Mouse (Mus musculus): Measurements from ENCODE around the gene Pdzrn3.
A peak's percentile ranks its signal among the peaks of the same experiment; 100 is the strongest.

Pdzrn3 gene

DNA sequence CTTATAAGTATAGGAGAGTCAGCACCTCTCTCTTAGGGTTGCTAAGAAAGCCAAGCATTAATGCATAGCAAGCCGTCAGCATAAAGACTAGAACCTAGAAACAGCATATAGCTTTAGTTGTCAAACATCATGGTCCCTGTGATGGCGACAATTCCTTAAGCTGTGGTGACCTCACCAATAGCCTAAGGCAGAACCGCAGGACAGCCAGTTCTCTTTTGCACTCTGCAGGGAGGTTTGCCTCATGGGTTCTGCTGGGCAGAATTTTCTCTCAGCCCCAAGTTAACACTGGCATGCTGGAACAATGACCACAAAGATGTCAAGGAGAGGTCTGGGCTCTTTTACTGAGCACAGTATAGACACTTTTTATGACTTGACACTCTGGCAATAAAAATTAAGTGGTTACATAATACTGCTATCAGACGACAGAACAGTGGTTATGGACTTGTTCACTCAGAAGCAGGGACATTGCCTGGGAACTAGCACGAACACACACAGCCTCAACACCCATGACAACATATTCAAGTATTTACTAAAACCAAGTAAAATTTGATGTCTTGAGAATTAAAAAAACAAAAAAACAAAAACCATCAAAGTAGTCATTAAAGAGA, 90.0 kb downstream of the Pdzrn3 start:
- DNase-seq (ENCODE audit: low read depth), result no peak

DNA sequence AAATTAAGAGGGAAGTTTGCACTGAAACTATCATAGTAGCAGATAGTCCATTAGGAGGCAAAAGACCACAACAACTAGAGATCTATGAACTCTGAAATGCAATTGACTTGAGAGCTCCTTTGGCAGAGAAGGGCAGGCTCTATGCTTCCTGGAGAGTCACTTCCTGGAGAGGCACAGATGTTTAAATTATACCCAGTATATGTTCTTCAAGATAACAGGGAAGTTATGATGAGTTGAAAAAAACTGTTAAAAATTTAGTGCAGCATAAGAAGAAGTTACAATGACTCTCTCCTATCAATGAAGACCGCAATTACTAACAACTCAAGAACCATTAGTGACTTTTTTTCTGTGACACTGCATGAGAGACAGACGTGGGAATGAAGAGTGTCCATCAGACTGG, 90.6 kb downstream of the Pdzrn3 start:
- DNase-seq (ENCODE audit: low read depth), result no peak

DNA sequence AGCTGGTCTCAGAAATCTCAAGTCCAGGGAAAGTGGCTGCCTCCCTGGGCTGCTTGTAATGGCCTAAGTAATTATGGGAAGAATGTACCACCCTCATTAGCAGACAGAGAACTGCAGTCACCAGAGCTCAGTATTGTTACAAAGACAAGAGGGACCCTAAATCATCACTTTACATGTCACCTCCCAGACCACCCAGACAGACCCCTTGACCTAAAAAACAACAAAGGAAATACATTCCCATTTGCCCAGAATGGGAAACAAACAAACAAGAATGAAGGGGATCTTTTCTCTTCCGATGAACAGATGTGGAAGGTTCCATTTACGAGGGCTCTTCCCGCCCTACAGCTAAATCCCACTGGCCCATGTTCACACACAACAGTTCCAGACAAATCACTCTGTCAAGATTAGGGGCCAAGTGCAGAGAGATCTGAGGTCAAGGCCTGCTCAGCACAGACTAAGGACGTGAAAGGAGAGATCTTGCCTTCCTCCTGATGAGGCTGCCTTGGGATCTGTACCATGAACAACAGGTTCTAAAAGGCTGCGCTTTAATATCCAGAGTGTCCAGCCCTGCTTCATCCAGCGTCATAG, 93.2 kb downstream of the Pdzrn3 start:
- DNase-seq (ENCODE audit: low read depth), result no peak

DNA sequence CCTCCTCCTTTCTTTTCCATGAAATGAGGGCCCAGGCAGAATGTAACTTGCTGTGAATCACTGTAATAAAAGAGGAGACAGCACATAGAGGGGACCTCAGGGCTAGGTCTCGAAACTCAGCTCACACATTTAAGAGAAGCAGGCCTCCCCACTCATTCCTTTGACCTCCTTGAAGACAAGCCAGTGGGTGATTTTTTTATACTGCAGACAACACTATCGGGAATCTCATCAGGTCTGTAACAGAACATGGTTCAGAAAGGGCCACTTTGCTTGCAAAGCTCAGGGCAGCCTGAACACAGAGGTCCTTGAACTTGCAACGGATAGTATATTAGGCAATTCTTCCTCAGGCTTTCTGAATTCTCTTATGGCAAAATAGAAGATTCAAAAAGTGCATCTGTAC, 93.8 kb downstream of the Pdzrn3 start:
- DNase-seq (ENCODE audit: low read depth), result no peak

DNA sequence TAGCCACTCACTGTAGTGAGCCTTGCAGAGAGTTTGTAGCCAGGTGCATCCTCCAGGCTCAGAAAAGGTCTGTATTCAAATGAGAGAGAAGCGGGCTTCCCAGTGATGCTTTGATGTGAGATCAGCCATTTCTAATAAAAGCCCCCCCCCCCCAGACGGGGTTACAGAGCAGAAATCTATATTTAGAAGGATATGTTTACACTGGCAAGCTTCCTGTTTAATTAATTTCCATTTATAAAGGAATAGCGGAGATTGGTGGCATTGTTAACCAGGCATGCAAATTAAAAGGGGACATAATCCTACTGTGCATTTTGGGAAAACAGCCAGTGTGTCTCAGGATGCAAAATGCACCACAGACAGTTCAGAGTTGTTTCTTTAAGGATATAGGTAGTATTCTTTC, 96.1 kb downstream of the Pdzrn3 start:
- DNase-seq (ENCODE audit: low read depth), result no peak

DNA sequence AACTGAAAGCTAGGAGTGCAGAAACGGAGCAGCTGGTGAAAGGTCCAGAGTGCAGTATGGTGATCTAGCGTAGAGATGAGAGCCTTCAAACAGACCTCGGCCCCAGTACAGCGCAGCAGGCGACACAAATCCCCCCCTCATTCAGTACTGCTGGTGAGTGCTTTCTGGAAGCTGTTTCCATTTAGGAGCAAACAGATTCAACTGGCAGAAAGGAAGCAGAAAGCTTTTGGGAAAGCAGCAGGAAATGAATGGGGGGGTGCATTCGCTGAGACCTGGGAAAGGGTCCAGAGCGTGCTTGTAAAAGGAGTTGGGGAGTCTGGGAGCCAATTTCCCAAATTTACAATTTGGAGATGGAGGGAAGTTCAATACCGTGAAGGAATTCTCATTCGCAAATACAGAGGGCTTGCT, 96.9 kb downstream of the Pdzrn3 start:
- DNase-seq (ENCODE audit: low read depth), result no peak

DNA sequence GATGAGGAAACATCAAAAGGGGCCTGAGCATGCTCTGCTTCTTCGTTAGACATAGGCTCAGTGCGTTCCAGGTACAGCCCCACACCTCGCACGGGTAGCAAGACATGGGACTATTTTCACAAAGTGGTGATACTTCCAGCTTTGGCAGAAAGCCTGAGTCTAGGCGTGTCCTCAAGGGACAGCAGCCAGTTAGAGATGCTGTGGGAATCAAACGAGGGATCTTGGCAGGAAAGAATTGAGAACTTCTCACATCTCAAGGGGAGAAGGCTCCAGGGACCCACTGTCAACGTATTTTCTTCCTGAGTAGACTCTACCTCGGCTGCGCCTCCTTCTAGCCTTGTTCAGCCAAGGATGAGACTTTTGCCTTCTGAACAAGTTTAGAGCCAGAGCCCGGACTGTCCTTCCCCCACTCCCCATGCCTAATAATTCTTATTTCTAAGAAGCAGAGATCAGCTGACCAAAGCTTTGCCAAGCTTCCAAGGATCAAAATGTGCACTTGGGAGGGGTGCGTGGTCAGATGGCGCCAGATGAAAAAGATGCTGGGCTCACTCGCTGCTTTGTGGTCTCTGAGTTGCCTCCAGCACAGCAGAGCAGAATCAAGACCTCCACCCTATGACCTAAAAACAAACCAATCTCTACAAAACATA, 99.3 kb downstream of the Pdzrn3 start:
- no peak for DNase-seq (ENCODE audit: low read depth)

DNA sequence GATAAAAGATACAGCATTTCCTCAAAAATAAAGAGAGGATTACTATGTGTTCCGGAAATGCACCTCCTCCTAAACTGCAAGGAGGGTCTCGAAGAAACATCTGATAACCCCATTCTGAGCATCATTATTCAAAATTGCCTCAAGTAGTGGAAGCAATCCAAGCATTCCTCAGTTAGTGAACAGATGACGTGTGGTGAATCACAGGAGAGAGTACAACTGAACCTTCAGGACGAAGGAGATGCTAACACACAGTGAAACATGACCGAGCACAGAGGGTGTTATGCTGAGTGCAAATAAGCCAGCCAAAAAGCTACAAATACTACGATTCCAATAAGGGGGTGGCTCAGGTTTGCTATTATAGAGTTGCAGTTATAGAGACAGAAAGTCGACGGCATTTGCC, 101.4 kb downstream of the Pdzrn3 start:
- no peak for DNase-seq (ENCODE audit: low read depth)

DNA sequence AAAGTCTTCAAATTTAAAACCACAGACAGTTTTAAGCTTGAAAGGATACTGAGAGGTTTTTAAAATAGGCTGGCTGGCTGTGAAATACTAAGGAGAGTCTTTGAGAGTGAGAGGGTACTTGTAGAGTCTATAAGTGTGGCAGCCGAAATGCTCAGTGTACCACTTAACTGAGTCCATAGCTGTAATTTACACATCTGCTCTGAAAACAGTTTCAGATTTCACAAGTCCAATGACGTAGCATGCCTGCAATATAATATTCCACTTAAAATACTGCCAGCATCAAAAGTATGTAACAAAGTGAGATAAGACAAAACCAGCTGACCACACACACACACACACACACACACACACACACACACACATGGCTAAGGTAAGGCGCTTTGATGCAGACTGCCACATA, 101.9 kb downstream of the Pdzrn3 start:
- no peak for DNase-seq (ENCODE audit: low read depth)

DNA sequence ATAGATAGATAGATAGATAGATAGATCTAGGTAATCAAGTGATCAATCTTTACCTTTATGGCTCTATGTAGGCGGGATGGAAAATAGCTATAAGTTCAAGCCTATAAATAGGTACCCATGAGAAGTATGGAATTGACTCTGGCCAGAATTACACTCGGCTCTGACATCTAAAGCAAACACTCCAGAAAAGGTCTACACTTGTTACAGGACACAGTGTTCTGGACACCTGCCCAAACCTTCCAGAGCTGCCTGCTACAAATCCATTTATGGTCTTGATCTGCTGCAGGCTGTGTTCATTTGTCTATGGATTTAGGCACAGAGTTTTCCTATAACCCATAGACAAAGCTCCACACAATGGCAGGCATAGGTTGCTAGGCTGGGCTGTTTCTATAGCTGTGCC, 102.9 kb downstream of the Pdzrn3 start:
- no peak for DNase-seq (ENCODE audit: low read depth)

DNA sequence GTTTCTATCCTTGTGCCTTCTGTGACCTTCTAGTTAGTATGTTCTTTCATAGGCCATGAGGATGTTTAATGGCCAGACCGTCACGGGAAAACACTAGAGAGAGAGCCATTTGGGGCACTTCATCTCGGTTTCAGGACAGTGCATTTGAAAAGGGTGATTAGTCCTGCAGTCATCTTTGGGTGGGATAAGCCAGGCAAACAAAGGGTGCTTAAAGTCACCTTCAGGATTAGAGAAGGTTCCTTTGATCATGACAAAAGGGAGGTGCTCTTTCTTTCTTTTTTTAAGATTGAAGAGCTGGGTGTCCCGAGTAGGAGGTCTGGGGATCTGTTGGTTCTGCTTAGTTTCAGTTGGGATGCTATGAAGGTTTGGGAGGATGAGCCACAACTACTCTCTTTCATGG, 105.4 kb downstream of the Pdzrn3 start:
- DNase-seq (ENCODE audit: low read depth), result no peak

DNA sequence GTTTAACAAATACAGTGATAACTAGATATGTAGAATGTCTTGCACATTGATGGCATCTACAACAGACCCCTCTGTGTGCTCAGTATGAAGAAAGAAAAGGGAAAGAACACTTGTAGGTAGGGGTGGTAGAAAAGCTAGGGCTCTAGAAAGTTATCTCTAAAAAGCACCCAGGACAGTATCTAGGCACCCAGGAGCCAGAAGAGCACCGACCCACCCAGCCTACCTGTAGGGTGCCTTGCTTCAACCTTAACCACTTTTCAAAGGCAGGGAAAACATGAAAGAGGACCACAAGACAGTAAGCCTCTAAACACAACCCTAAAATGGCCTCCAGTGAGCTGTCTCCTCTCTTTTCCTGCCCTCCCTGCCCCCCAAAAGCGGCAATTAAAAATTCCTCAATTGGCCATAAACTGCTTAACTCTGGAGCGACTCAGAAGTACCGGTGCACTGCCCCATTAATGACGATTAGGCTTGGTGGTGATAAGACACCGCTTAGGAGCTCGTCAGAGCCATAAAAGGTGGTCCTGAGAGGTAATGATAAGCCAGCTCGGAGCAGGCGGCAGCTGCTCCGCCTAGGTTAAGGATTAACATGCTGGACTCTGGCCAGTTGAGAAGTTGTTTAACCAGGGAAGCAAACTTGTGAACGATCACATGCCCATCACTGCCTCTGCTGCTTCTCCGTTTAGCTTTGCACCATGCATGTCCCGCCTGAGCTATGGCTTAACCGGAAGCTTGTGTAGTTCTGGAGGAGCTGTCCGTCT, 106.1 kb downstream of the Pdzrn3 start:
- no peak for DNase-seq (ENCODE audit: low read depth)

DNA sequence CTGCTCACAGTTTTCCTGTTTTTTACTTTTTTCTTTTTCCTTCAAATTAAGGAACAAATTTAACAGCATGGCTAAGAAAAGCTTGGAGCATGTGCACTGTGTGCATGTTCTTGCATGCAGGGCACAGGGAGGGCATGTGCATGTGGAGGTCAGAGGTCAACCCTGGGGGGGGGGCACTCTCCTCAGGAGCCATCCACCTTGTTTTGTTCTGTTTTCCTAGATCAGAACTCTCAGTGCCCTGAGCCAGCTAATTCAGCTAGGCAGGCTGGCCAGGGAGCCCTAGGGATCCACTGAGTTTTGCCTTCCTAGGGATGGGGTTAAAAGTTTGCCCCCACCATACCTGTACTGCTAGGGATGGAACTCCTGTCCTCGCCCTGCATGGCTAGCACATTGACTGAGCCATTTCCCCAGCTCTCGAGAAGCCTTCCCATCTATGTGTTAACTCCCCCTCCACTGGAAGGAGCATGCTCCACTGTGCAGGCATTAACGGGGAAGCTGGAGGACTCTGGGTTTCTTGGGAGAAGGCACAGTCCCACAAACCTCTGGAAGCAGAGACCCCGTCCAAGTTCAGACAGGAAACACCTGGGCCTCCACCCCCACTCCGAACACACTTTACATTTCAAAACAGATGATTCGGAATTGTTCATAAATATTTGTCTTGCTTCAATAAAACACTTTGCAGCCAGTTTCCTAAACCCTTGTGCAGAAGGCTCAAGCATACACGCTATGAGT, 107.4 kb downstream of the Pdzrn3 start:
- DNase-seq (ENCODE audit: low read depth), result no peak

DNA sequence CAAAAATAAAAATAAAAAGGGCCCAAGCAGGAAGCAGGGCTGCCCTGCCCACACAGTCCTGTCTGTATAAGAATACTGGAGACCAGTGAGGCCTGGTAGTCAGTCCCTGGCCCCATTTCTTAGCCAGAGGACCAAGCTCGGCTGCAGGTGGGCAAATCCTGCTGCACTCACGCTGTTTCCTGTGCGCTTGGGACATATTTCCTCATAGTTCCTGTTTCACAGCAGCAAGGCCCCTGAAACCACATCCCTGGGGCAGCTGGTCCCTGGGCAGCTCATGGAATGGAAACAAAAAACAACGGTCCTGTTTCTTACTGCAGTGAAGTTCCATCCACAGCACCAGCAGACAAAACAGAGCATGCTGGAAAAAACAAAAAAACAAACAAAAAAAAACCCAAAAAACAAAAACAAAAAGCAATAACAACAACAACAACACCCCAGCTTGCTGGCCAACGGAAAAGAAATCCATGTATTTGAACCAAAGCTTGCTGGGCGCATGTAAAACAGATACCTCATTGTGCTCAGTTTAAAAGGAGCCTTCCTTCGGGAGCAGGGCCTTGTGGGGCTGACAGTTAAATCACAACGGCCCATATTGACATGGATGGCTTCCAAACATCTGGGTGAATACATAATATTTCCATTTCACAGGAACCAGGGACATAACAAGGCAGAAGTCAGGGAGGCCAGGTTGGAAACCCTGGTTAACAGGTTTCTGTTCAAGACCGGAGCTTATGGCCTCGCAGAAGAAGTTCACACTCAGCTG, 108.2 kb downstream of the Pdzrn3 start:
- no peak for DNase-seq (ENCODE audit: low read depth)

DNA sequence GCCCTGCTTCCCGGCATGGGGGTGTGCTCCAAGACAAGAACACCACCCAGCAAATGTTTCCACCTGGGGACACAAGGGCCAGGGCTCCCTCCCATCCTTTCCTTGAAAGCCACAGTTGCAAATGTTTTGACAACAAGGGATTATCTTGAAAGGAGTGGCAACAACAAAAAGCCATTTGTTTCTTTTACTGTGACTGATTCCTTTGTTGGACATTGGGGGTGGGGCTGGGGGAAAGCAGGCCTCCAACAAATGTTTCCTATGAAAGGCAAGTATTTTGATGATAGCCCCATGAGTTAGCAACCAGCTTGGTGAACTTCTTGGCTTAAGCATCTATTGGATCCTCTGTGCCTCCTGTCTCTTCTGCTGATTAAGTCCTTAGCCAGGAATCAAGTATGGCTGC, 109.4 kb downstream of the Pdzrn3 start:
- DNase-seq (ENCODE audit: low read depth), result no peak

DNA sequence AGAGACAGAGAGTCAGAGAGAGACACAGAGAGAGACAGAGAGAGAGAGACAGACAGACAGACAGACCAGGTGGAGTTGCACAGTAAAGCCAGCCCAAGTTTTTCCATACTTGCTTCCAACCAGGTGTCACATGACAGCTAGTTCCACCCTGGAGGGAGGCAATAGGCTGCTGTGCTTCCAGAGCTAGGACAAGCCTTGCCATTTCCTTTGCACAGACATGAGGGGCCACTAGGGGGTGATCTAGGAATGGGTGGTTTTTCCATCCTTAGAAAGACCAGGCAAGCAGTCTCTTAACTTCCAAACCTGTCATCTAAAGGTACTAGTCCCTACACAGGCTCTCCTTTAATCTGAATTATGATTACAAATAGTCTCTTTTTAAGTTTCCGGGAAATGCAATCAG, 110.9 kb downstream of the Pdzrn3 start:
- peak; percentile 4 for DNase-seq (ENCODE audit: low read depth)

DNA sequence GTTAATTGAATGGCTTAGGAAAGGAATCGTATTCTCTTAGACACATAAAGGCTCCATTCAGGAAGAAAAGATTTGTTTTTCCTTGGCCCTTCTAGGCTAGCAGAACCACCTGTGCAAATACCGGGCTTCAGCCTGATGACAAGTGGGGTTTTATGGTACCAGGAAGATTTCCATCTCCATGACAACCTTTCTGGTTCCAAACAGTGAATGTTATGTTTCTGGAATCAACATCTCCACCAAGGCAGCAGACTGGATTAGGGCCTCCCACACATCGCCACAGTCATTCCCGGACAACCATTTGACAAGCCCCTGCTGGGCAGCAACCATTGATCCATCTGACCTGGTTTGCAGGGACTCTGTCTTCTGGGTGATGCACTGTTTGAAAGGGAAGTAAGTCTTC, 114.2 kb downstream of the Pdzrn3 start:
- DNase-seq (ENCODE audit: low read depth), result no peak

DNA sequence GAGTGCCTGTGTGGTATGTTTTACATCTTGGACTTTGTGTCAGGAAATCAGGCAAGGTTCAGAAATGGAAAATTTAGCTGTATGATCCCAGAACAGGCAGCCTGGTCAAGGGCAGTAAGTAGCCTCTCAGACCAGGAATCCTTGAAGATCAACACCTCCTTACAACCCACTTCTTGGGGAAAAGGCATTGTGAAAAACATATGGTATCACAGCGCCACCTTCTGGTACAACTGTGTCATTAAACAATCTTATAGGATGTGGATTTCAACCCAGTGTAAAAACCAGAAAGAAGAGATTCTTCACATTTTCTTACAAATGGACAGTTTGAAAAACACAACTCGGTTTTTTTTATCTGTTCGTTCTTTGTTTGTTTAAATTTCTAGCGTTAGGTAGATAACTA, 116.2 kb downstream of the Pdzrn3 start:
- peak; percentile 16 for DNase-seq (ENCODE audit: low read depth)

DNA sequence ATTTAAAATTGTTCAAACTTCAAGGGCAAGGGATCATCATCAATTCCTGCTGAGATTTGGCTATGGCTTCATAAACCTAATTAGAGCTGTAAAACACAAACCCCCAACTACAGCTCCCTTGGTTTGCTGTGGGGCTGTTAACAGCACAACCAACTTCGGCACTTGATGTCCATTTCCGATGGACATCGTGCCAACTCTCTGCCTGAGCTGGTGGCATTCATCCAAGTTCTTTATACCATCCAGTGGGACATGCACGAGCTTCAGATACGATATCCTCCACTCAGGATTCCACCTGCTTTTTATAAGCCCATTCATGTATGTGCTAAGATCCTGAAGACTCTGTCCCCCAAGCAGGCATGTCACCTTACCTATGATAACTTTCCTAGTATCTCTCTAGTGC, 118.3 kb downstream of the Pdzrn3 start:
- DNase-seq (ENCODE audit: low read depth), result no peak

DNA sequence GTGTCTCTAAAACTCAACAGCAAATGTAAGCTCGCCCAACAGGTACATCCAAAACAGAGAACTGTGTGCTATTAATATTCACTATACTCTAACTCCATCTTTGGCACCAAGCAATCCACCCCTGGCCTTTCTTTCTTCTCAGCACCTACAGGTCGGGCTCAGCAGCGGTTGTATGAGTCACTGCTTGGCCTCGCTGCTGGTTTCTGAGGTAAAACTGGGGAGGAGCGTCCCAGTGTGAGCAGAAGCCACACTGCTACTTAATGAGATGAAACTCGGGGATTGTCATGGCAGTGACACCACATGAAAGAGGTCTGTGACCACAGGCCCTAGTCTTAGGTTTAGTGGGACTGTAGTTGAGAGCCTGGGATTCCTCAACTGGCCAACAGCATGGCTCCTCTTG, 120.3 kb downstream of the Pdzrn3 start:
- no peak for DNase-seq (ENCODE audit: low read depth)

DNA sequence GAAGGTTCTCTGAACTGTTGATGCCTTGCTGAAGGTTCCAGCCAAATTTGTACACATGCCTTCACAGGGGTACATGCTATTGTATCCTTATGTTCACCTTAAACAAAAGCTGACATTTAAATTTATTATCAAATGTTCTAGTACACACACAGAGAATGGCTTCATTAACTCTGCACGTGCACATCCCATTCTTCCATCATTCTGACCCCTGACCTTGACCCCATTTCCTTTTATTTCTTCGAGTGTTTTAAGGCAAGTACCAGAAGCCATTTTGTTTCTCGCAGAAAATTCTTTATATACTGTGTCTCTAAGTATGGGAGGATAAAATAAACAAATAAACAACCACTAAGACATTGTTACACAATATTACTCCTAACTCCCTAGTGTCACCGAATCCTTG, 123.0 kb downstream of the Pdzrn3 start:
- no peak for DNase-seq (ENCODE audit: low read depth)
